Comparison of ENCODE assay signal across 28 mouse cellular contexts in the genomic region with DNA sequence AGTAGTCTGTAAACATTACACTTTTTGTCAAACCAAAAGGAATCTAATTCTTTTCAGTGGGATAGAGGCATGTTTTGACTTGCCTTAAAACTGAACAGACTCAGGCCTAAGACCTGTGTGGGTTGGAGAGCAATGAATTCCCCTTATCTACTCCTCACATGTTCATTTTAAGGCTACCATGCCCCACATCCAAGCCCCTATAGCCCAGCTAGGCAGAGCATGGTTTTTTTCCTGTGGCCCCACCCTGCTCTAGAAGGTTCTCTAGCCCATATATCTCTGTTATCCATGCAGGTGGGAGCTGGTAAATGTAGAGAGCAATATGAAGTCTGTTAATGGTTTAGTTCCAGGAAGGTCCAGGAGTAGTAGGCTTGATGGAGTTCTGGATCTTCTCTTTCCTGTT.
A peak's percentile ranks its signal among the peaks of the same experiment; 100 is the strongest.
DNase-seq lines count a peak whose midpoint lies in the region; ATAC-seq and TF ChIP-seq lines count a peak whose summit lies in the region.
"Had no signal": no experiment of that assay in that cellular context is flagged by ENCODE, and none has a peak within 500 bp of the region (broad histone marks: within the 10 kb centered on the region; RNA-seq: fewer than 3 reads in every experiment).

No protein-coding gene starts in this region.

- H3K9me3 ChIP-seq in liver, embryonic 11.5 days (ENCODE audit: control insufficient read depth, low read length) = no peaks in the 10 kb centered on the region
- H3K9me3 ChIP-seq in liver, embryonic 14.5 days (ENCODE audit: control insufficient read depth, low read length) = no peaks in the 10 kb centered on the region
- H3K9me3 ChIP-seq in kidney, embryonic 15.5 days (replicated peaks) = no peaks in the 10 kb centered on the region
- no peaks in the 10 kb centered on the region for H3K9me3 ChIP-seq in forebrain, embryonic 11.5 days (ENCODE audit: control insufficient read depth, low read length)
- H3K9me3 ChIP-seq: forebrain, embryonic 10.5 days; heart, embryonic 12.5 days; heart, embryonic 15.5 days; hindbrain, embryonic 10.5 days; hindbrain, embryonic 13.5 days had no signal

- no peak for TF ChIP-seq CTCF in liver, embryonic 14.5 days (IDR thresholded peaks at IDR 0.05; ENCODE audit: low read depth)

- peak; percentile 23 for DNase-seq in c-Kit-positive CD71-positive TER-119-negative erythroid progenitor cells, embryonic 14.5 days (ENCODE audit: low read depth)
- DNase-seq in liver, embryonic 11.5 days (ENCODE audit: low spot score) = no peak
- DNase-seq in liver, embryonic 14.5 days (ENCODE audit: low read depth in 3 of 3, low spot score in 3 of 3) = peak; percentile 11 to 28 (median 26)
- DNase-seq in forebrain, embryonic 11.5 days (ENCODE audit: low spot score) = no peak
- DNase-seq in layer of hippocampus, postnatal 14 days (ENCODE audit: low spot score in 2 of 2) = no peak
- DNase-seq in urinary bladder, adult 2 months (ENCODE audit: low spot score) = no peak
- DNase-seq: adrenal gland, postnatal 10 days; adrenal gland, postnatal 36 days; cerebellum, adult 11-12 months; cerebellum, adult 8-10 months; cerebellum, postnatal 10 days; cerebellum, postnatal 36 days; forebrain, postnatal 0 days; gastrocnemius, adult 2 months; gastrocnemius, postnatal 14 days; heart, adult 11 months; heart, postnatal 10 days; heart, postnatal 36 days had no signal

- ATAC-seq in liver, embryonic 11.5 days (replicated peaks; ENCODE audit: low FRiP score) = peak; percentile 76
- ATAC-seq in liver, embryonic 14.5 days (ENCODE audit: insufficient read depth) = peak; percentile 74
- ATAC-seq in megakaryocyte progenitor cell, adult 5-6 weeks (replicated peaks; ENCODE audit: poor library complexity) = peak; percentile 42; the same call in 1 of the 2 replicates
- ATAC-seq in kidney, embryonic 15.5 days (replicated peaks; ENCODE audit: low FRiP score) = no peak
- no peak for ATAC-seq in forebrain, embryonic 11.5 days (replicated peaks; ENCODE audit: low FRiP score)
- ATAC-seq: forebrain, embryonic 14.5 days; forebrain, postnatal 0 days; hindbrain, embryonic 16.5 days; Patski had no signal

- H3K4me3 ChIP-seq in liver, embryonic 11.5 days (ENCODE audit: low read depth, low read length) = no peak overlapping the region
- no peak overlapping the region for H3K4me3 ChIP-seq in liver, embryonic 14.5 days (ENCODE audit: insufficient read depth in 1 of 2, low read depth in 2 of 2, low read length in 2 of 2)
- H3K4me3 ChIP-seq in kidney, embryonic 15.5 days (replicated peaks) = no peak overlapping the region
- no peak overlapping the region for H3K4me3 ChIP-seq in forebrain, embryonic 11.5 days (ENCODE audit: low read depth, low read length)
- H3K4me3 ChIP-seq: forebrain, embryonic 10.5 days; gastrocnemius, adult 2 months; heart, embryonic 12.5 days; heart, embryonic 15.5 days; hindbrain, embryonic 10.5 days; hindbrain, embryonic 13.5 days had no signal

- H3K36me3 ChIP-seq in liver, embryonic 11.5 days (ENCODE audit: control insufficient read depth, insufficient read depth, low read length) = no peaks in the 10 kb centered on the region
- no peaks in the 10 kb centered on the region for H3K36me3 ChIP-seq in liver, embryonic 14.5 days (replicated peaks; ENCODE audit: control insufficient read depth, insufficient read depth, low read depth)
- H3K36me3 ChIP-seq in kidney, embryonic 15.5 days = no peaks in the 10 kb centered on the region
- no peaks in the 10 kb centered on the region for H3K36me3 ChIP-seq in forebrain, embryonic 11.5 days (ENCODE audit: control insufficient read depth, insufficient read depth, low read length)
- H3K36me3 ChIP-seq: forebrain, embryonic 10.5 days; heart, embryonic 12.5 days; heart, embryonic 15.5 days; hindbrain, embryonic 10.5 days; hindbrain, embryonic 13.5 days had no signal

- H3K4me2 ChIP-seq in liver, embryonic 11.5 days = no peak overlapping the region
- H3K4me2 ChIP-seq in liver, embryonic 14.5 days (ENCODE audit: low read depth) = no peak overlapping the region
- no peak overlapping the region for H3K4me2 ChIP-seq in kidney, embryonic 15.5 days
- no peak overlapping the region for H3K4me2 ChIP-seq in forebrain, embryonic 11.5 days (ENCODE audit: low read depth, low read length, severe bottlenecking)
- H3K4me2 ChIP-seq: heart, embryonic 12.5 days; heart, embryonic 15.5 days; hindbrain, embryonic 13.5 days had no signal

- no peaks in the 10 kb centered on the region for H3K27me3 ChIP-seq in liver, embryonic 11.5 days (replicated peaks; ENCODE audit: control insufficient read depth, insufficient read depth, low read length)
- H3K27me3 ChIP-seq in liver, embryonic 14.5 days (ENCODE audit: control insufficient read depth, insufficient read depth, low read length) = no peaks in the 10 kb centered on the region
- no peaks in the 10 kb centered on the region for H3K27me3 ChIP-seq in kidney, embryonic 15.5 days
- no peaks in the 10 kb centered on the region for H3K27me3 ChIP-seq in forebrain, embryonic 11.5 days (ENCODE audit: control insufficient read depth, insufficient read depth, low read length)
- H3K27me3 ChIP-seq: heart, embryonic 12.5 days; heart, embryonic 15.5 days; hindbrain, embryonic 13.5 days; Patski had no signal

- H3K9ac ChIP-seq in liver, embryonic 11.5 days (ENCODE audit: low read depth, low read length) = no peak overlapping the region
- no peak overlapping the region for H3K9ac ChIP-seq in liver, embryonic 14.5 days (replicated peaks)
- no peak overlapping the region for H3K9ac ChIP-seq in kidney, embryonic 15.5 days
- H3K9ac ChIP-seq in forebrain, embryonic 11.5 days (ENCODE audit: low read length) = no peak overlapping the region
- H3K9ac ChIP-seq: forebrain, postnatal 0 days; heart, embryonic 12.5 days; heart, embryonic 15.5 days; hindbrain, embryonic 13.5 days had no signal

- TF ChIP-seq EP300 in liver, embryonic 14.5 days (IDR thresholded peaks at IDR 0.05; ENCODE audit: low read depth) = no peak

- H3K27ac ChIP-seq in liver, embryonic 11.5 days (ENCODE audit: low read depth, low read length) = no peak overlapping the region
- no peak overlapping the region for H3K27ac ChIP-seq in liver, embryonic 14.5 days
- H3K27ac ChIP-seq in kidney, embryonic 15.5 days = no peak overlapping the region
- H3K27ac ChIP-seq in forebrain, embryonic 11.5 days (ENCODE audit: low read depth, low read length) = no peak overlapping the region
- H3K27ac ChIP-seq: forebrain, embryonic 10.5 days; gastrocnemius, adult 2 months; heart, embryonic 15.5 days; hindbrain, embryonic 10.5 days; hindbrain, embryonic 13.5 days had no signal

- no peaks in the 10 kb centered on the region; the same call in 1 of the 2 replicates for H3K4me1 ChIP-seq in liver, embryonic 11.5 days (replicated peaks; ENCODE audit: control insufficient read depth, insufficient read depth, low read length)
- peaks cover 3 to 19% of the 10 kb centered on the region in 2 experiments; a peak in 3 of 4 replicates for H3K4me1 ChIP-seq in liver, embryonic 14.5 days (replicated peaks; ENCODE audit: control insufficient read depth in 2 of 2, insufficient read depth in 2 of 2, low read length in 1 of 2)
- peaks cover 11% of the 10 kb centered on the region; the same call in 1 of the 2 replicates for H3K4me1 ChIP-seq in kidney, embryonic 15.5 days
- no peaks in the 10 kb centered on the region for H3K4me1 ChIP-seq in forebrain, embryonic 11.5 days (replicated peaks; ENCODE audit: control insufficient read depth, insufficient read depth, low read length)
- H3K4me1 ChIP-seq: hindbrain, embryonic 10.5 days had no signal

Comparison
In these comparisons a context has a peak if more than half of its experiments do, and no peak if none do; other contexts are left out.
1. DNase-seq: peak in c-Kit-positive CD71-positive TER-119-negative erythroid progenitor cells, embryonic 14.5 days (single experiment) and liver, embryonic 14.5 days (3 of 3); none in liver, embryonic 11.5 days (single experiment), forebrain, embryonic 11.5 days (single experiment), layer of hippocampus, postnatal 14 days (0 of 2) and urinary bladder, adult 2 months (single experiment).
2. ATAC-seq: peak in liver, embryonic 11.5 days (single experiment), liver, embryonic 14.5 days (single experiment) and megakaryocyte progenitor cell, adult 5-6 weeks (single experiment); none in kidney, embryonic 15.5 days (single experiment) and forebrain, embryonic 11.5 days (single experiment).